Mouse (Mus musculus) heart, postnatal 0 days (tissue): ENCODE results near the gene Slc26a1.

Experiments
- CTCF ChIP-seq: IDR thresholded peaks from 2 replicates; pipeline ENCODE4 v1.5.1; 2016; ENCODE audit warnings: antibody characterized with exemption, control low read depth, low read depth
- EP300 ChIP-seq: IDR thresholded peaks from 2 replicates; pipeline ENCODE4 v1.6.1; 2016; ENCODE audit warnings: antibody characterized with exemption, low read depth

DNA sequence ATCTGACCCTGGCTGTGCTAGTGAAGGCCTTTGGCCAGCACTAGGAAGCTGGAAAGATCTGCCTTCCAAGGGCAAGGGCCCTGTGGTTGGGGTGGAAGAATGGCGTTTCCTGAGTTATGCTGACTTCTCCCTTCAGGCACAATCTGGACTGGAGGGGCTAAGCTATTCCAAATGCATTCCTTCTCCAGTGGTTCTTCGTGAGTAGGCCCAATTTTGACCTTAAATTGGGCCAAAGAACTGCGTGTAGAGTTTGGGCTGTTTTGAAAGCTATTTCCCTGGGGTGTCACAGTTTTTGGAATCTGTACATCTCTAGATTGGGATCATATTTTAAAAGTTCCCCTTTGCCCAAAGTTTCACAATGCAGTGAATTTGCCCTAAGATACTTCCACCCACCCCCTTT, 21.2 kb upstream of the Slc26a1 start:
- no peak for TF ChIP-seq CTCF
- TF ChIP-seq EP300: no peak
